Mouse (Mus musculus): ENCODE data around the gene Pcx.
A peak's percentile ranks its signal among the peaks of the same experiment; 100 is the strongest.
"Not testable (repeated sequence)": the region's sequence is repeated elsewhere in the genome, so short reads cannot be mapped to it uniquely, and the experiment has no call there.

Gene Pcx

GRCm38 (mm10) chr19:4571658-4572057 lies 61.4 kb downstream of the Pcx start:
- Histone ChIP-seq H3K27me3 (ENCODE audit: control insufficient read depth, insufficient read depth, low read length, poor library complexity, severe bottlenecking) (no peaks in the 10 kb centered on the region), H3K36me3 (ENCODE audit: control insufficient read depth, insufficient read depth, low read length, poor library complexity, severe bottlenecking) (no peaks in the 10 kb centered on the region)
- no peak for DNase-seq (ENCODE audit: low read depth, low spot score)

- Histone ChIP-seq H3K36me3 (ENCODE audit: control insufficient read depth, insufficient read depth, low read length, poor library complexity, severe bottlenecking) (no peaks in the 10 kb centered on the region), H3K27me3 (ENCODE audit: control insufficient read depth, insufficient read depth, low read length, poor library complexity, severe bottlenecking) (no peaks in the 10 kb centered on the region)
- no peak for DNase-seq (ENCODE audit: low read depth, low spot score)
These were observed 61.8 kb downstream of the Pcx start for GRCm38 (mm10) chr19:4572061-4572460.

GRCm38 (mm10) chr19:4572467-4572866 lies 62.2 kb downstream of the Pcx start:
- Histone ChIP-seq H3K27me3 (ENCODE audit: control insufficient read depth, insufficient read depth, low read length, poor library complexity, severe bottlenecking) (no peaks in the 10 kb centered on the region), H3K36me3 (ENCODE audit: control insufficient read depth, insufficient read depth, low read length, poor library complexity, severe bottlenecking) (no peaks in the 10 kb centered on the region)
- DNase-seq (ENCODE audit: low read depth, low spot score) = no peak

GRCm38 (mm10) chr19:4573241-4573640 lies 63.0 kb downstream of the Pcx start:
- DNase-seq (ENCODE audit: low read depth, low spot score) = peak; percentile 3
- Histone ChIP-seq H3K27me3 (ENCODE audit: control insufficient read depth, insufficient read depth, low read length, poor library complexity, severe bottlenecking) (no peaks in the 10 kb centered on the region), H3K36me3 (ENCODE audit: control insufficient read depth, insufficient read depth, low read length, poor library complexity, severe bottlenecking) (no peaks in the 10 kb centered on the region)

- no peak for DNase-seq (ENCODE audit: low read depth, low spot score)
- Histone ChIP-seq H3K27me3 (ENCODE audit: control insufficient read depth, insufficient read depth, low read length, poor library complexity, severe bottlenecking) (no peaks in the 10 kb centered on the region), H3K36me3 (ENCODE audit: control insufficient read depth, insufficient read depth, low read length, poor library complexity, severe bottlenecking) (no peaks in the 10 kb centered on the region)
These were observed 68.5 kb downstream of the Pcx start for GRCm38 (mm10) chr19:4578799-4579198.

GRCm38 (mm10) chr19:4579296-4579695 lies 69.0 kb downstream of the Pcx start:
- DNase-seq (ENCODE audit: low read depth, low spot score) = no peak
- Histone ChIP-seq H3K27me3 (ENCODE audit: control insufficient read depth, insufficient read depth, low read length, poor library complexity, severe bottlenecking) (no peaks in the 10 kb centered on the region), H3K36me3 (ENCODE audit: control insufficient read depth, insufficient read depth, low read length, poor library complexity, severe bottlenecking) (no peaks in the 10 kb centered on the region)

GRCm38 (mm10) chr19:4583856-4584255 lies 73.6 kb downstream of the Pcx start:
- DNase-seq (ENCODE audit: low read depth, low spot score) = no peak
- Histone ChIP-seq H3K27me3 (ENCODE audit: control insufficient read depth, insufficient read depth, low read length, poor library complexity, severe bottlenecking) (no peaks in the 10 kb centered on the region), H3K36me3 (ENCODE audit: control insufficient read depth, insufficient read depth, low read length, poor library complexity, severe bottlenecking) (no peaks in the 10 kb centered on the region)

- not testable (repeated sequence) for H3K36me3 ChIP-seq (ENCODE audit: control insufficient read depth, insufficient read depth, low read length, poor library complexity, severe bottlenecking); DNase-seq (ENCODE audit: low read depth, low spot score); H3K27me3 ChIP-seq (ENCODE audit: control insufficient read depth, insufficient read depth, low read length, poor library complexity, severe bottlenecking)
These were observed 76.5 kb downstream of the Pcx start for GRCm38 (mm10) chr19:4586783-4587182.

- H3K27me3 ChIP-seq (ENCODE audit: control insufficient read depth, insufficient read depth, low read length, poor library complexity, severe bottlenecking) = no peaks in the 10 kb centered on the region
- no peak for DNase-seq (ENCODE audit: low read depth, low spot score)
- H3K36me3 ChIP-seq (ENCODE audit: control insufficient read depth, insufficient read depth, low read length, poor library complexity, severe bottlenecking) = no peaks in the 10 kb centered on the region
These were observed 77.2 kb downstream of the Pcx start for GRCm38 (mm10) chr19:4587426-4587825.

GRCm38 (mm10) chr19:4588430-4588829 lies 78.2 kb downstream of the Pcx start:
- Histone ChIP-seq H3K36me3 (ENCODE audit: control insufficient read depth, insufficient read depth, low read length, poor library complexity, severe bottlenecking) (no peaks in the 10 kb centered on the region), H3K27me3 (ENCODE audit: control insufficient read depth, insufficient read depth, low read length, poor library complexity, severe bottlenecking) (no peaks in the 10 kb centered on the region)
- DNase-seq (ENCODE audit: low read depth, low spot score) = no peak

GRCm38 (mm10) chr19:4589081-4589480 lies 78.8 kb downstream of the Pcx start:
- no peaks in the 10 kb centered on the region for H3K36me3 ChIP-seq (ENCODE audit: control insufficient read depth, insufficient read depth, low read length, poor library complexity, severe bottlenecking)
- DNase-seq (ENCODE audit: low read depth, low spot score) = no peak
- H3K27me3 ChIP-seq (ENCODE audit: control insufficient read depth, insufficient read depth, low read length, poor library complexity, severe bottlenecking) = no peaks in the 10 kb centered on the region

GRCm38 (mm10) chr19:4590025-4590424 lies 79.8 kb downstream of the Pcx start:
- DNase-seq (ENCODE audit: low read depth, low spot score) = no peak
- Histone ChIP-seq H3K36me3 (ENCODE audit: control insufficient read depth, insufficient read depth, low read length, poor library complexity, severe bottlenecking) (no peaks in the 10 kb centered on the region), H3K27me3 (ENCODE audit: control insufficient read depth, insufficient read depth, low read length, poor library complexity, severe bottlenecking) (no peaks in the 10 kb centered on the region)

GRCm38 (mm10) chr19:4593792-4594522 lies 83.7 kb downstream of the Pcx start:
- no peaks in the 10 kb centered on the region for H3K36me3 ChIP-seq (ENCODE audit: control insufficient read depth, insufficient read depth, low read length, poor library complexity, severe bottlenecking)
- no peak for DNase-seq (ENCODE audit: low read depth, low spot score)
- no peaks in the 10 kb centered on the region for H3K27me3 ChIP-seq (ENCODE audit: control insufficient read depth, insufficient read depth, low read length, poor library complexity, severe bottlenecking)

GRCm38 (mm10) chr19:4596071-4596470 lies 85.8 kb downstream of the Pcx start:
- Histone ChIP-seq H3K36me3 (ENCODE audit: control insufficient read depth, insufficient read depth, low read length, poor library complexity, severe bottlenecking) (no peaks in the 10 kb centered on the region), H3K27me3 (ENCODE audit: control insufficient read depth, insufficient read depth, low read length, poor library complexity, severe bottlenecking) (no peaks in the 10 kb centered on the region)
- DNase-seq (ENCODE audit: low read depth, low spot score) = no peak

- DNase-seq (ENCODE audit: low read depth, low spot score) = no peak
- Histone ChIP-seq H3K36me3 (ENCODE audit: control insufficient read depth, insufficient read depth, low read length, poor library complexity, severe bottlenecking) (no peaks in the 10 kb centered on the region), H3K27me3 (ENCODE audit: control insufficient read depth, insufficient read depth, low read length, poor library complexity, severe bottlenecking) (no peaks in the 10 kb centered on the region)
These were observed 92.2 kb downstream of the Pcx start for GRCm38 (mm10) chr19:4602459-4602858.
